Mouse (Mus musculus) MEL (cell line): ENCODE results near the gene Zmiz1. TPM values are rescaled to one million over a fixed set of nuclear protein-coding genes. Genes with fewer than 3 reads are reported as not detected.

Experiments used
- DNase-seq: peaks from one replicate; pipeline ENCODE4 v3.0.0; 2011; ENCODE audit warnings: low read depth, low spot score
- H3K27ac ChIP-seq: 2 replicates; pipeline ENCODE4 v1.5.1; 2012; ENCODE audit warnings: low read depth, mild to moderate bottlenecking, control low read depth, low read length, moderate library complexity; ENCODE audit not compliant: control insufficient read depth
- H3K27me3 ChIP-seq, 2 experiments: fragments of 150-350 bp in 1 of 2; sonication (generic) in 1 of 2; 2 replicates each; pipeline ENCODE4 v1.6.1; 2012; ENCODE audit warnings: low read length in 2 of 2, mild to moderate bottlenecking in 2 of 2, improper control_type of control experiment in 1 of 2, moderate library complexity in 1 of 2; ENCODE audit not compliant: insufficient read depth in 2 of 2, control insufficient read depth in 1 of 2
- H3K36me3 ChIP-seq, 2 experiments: 2 replicates each; pipeline ENCODE4 v1.6.1; 2012 to 2014; ENCODE audit warnings: low read length in 2 of 2, improper control_type of control experiment in 1 of 2, inconsistent platforms in 1 of 2, mild to moderate bottlenecking in 1 of 2; ENCODE audit not compliant: insufficient read depth in 2 of 2, control insufficient read depth in 1 of 2
- H3K4me1 ChIP-seq, 2 experiments: fragments of 150-350 bp in 1 of 2; sonication (generic) in 1 of 2; 2 replicates each; pipeline ENCODE4 v1.6.1; 2012; ENCODE audit warnings: low read length in 2 of 2, improper control_type of control experiment in 1 of 2, mild to moderate bottlenecking in 1 of 2; ENCODE audit not compliant: insufficient read depth in 2 of 2, control insufficient read depth in 1 of 2
- H3K4me3 ChIP-seq, 2 experiments: fragments of 150-350 bp in 1 of 2; sonication (generic) in 1 of 2; 2 replicates each; pipeline ENCODE4 v1.5.1; 2012; ENCODE audit warnings: low read depth in 2 of 2, low read length in 2 of 2, mild to moderate bottlenecking in 2 of 2, moderate library complexity in 2 of 2, control low read depth in 1 of 2, improper control_type of control experiment in 1 of 2; ENCODE audit not compliant: control insufficient read depth in 1 of 2, insufficient read depth in 1 of 2
- H3K79me2 ChIP-seq: 2 replicates; pipeline ENCODE4 v1.6.1; 2012; ENCODE audit warnings: mild to moderate bottlenecking, low read length, moderate library complexity; ENCODE audit not compliant: control insufficient read depth, poor library complexity, insufficient read depth
- H3K9ac ChIP-seq: 2 replicates; pipeline ENCODE4 v1.6.1; 2012; ENCODE audit warnings: low read depth, mild to moderate bottlenecking, control low read depth, low read length, moderate library complexity; ENCODE audit not compliant: control insufficient read depth, poor library complexity, severe bottlenecking
- H3K9me3 ChIP-seq: fragments of 150-350 bp; sonication (generic); replicated peaks from 2 replicates; pipeline ENCODE4 v1.6.1; 2012; ENCODE audit warnings: mild to moderate bottlenecking, low read length, improper control_type of control experiment, moderate library complexity; ENCODE audit not compliant: insufficient read depth
- BHLHE40 ChIP-seq: IDR thresholded peaks from 2 replicates; pipeline ENCODE4 v1.6.1; 2012; ENCODE audit warnings: low read depth, mild to moderate bottlenecking, inconsistent platforms, low read length, improper control_type of control experiment, borderline replicate concordance
- CTCF ChIP-seq, 3 experiments: IDR thresholded peaks in 2 of 3; conservative IDR thresholded peaks in 1 of 3; 2 replicates each; pipeline ENCODE4 v1.5.1; 2011 to 2012; ENCODE audit warnings: low read length in 3 of 3, low read depth in 2 of 3, mild to moderate bottlenecking in 2 of 3, improper control_type of control experiment in 1 of 3, inconsistent platforms in 1 of 3, mixed read lengths in 1 of 3, moderate library complexity in 1 of 3; ENCODE audit not compliant: control insufficient read depth in 1 of 3, insufficient read depth in 1 of 3, poor library complexity in 1 of 3, severe bottlenecking in 1 of 3
- ETS1 ChIP-seq: IDR thresholded peaks from 2 replicates; pipeline ENCODE4 v1.6.1; 2012; ENCODE audit warnings: low read depth, mild to moderate bottlenecking, inconsistent platforms, low read length, improper control_type of control experiment, moderate library complexity
- HCFC1 ChIP-seq: IDR thresholded peaks from 2 replicates; pipeline ENCODE4 v1.6.1; 2012; ENCODE audit warnings: low read depth, mild to moderate bottlenecking, inconsistent platforms, low read length, improper control_type of control experiment, moderate library complexity
- KAT2A ChIP-seq: conservative IDR thresholded peaks from 2 replicates; pipeline ENCODE4 v1.6.1; 2012; ENCODE audit warnings: low read depth, low read length, improper control_type of control experiment, inconsistent platforms
- MAFK ChIP-seq: IDR thresholded peaks from 2 replicates; pipeline ENCODE4 v1.6.1; 2011; ENCODE audit warnings: low read depth, mild to moderate bottlenecking, low read length, improper control_type of control experiment, borderline replicate concordance
- MAX ChIP-seq: IDR thresholded peaks from 2 replicates; pipeline ENCODE4 v1.6.1; 2011; ENCODE audit warnings: low read length, improper control_type of control experiment
- MXI1 ChIP-seq: IDR thresholded peaks from 2 replicates; pipeline ENCODE4 v1.6.1; 2011; ENCODE audit warnings: mild to moderate bottlenecking, low read depth, low read length, improper control_type of control experiment
- MYB ChIP-seq: IDR thresholded peaks from 2 replicates; pipeline ENCODE4 v1.6.1; 2011; ENCODE audit warnings: mild to moderate bottlenecking, low read depth, low read length, improper control_type of control experiment
- NRF1 ChIP-seq: IDR thresholded peaks from 2 replicates; pipeline ENCODE4 v1.6.1; 2014; ENCODE audit warnings: low read depth, mild to moderate bottlenecking, inconsistent platforms, low read length, improper control_type of control experiment, moderate library complexity; ENCODE audit not compliant: poor library complexity, insufficient read depth, severe bottlenecking
- POLR2A ChIP-seq, 2 experiments: IDR thresholded peaks; 2 replicates each; pipeline ENCODE4 v1.6.1; 2011 to 2012; ENCODE audit warnings: low read length in 2 of 2, mild to moderate bottlenecking in 2 of 2, control low read depth in 1 of 2, improper control_type of control experiment in 1 of 2, low read depth in 1 of 2, moderate library complexity in 1 of 2; ENCODE audit not compliant: control insufficient read depth in 1 of 2, insufficient read depth in 1 of 2, poor library complexity in 1 of 2
- RAD21 ChIP-seq: IDR thresholded peaks from 2 replicates; pipeline ENCODE4 v1.6.1; 2011; ENCODE audit warnings: mild to moderate bottlenecking, low read depth, low read length, improper control_type of control experiment
- SIN3A ChIP-seq: IDR thresholded peaks from 2 replicates; pipeline ENCODE4 v1.6.1; 2012; ENCODE audit warnings: low read length, improper control_type of control experiment, inconsistent platforms
- TCF12 ChIP-seq: IDR thresholded peaks from 2 replicates; pipeline ENCODE4 v1.6.1; 2014; ENCODE audit warnings: low read depth, mild to moderate bottlenecking, inconsistent platforms, low read length, improper control_type of control experiment, moderate library complexity
- UBTF ChIP-seq: IDR thresholded peaks from 2 replicates; pipeline ENCODE4 v1.6.1; 2012; ENCODE audit warnings: low read depth, mild to moderate bottlenecking, inconsistent platforms, low read length, improper control_type of control experiment, moderate library complexity, borderline replicate concordance; ENCODE audit not compliant: insufficient read depth
- USF1 ChIP-seq: IDR thresholded peaks from 2 replicates; pipeline ENCODE4 v1.6.1; 2014; ENCODE audit warnings: low read depth, mild to moderate bottlenecking, inconsistent platforms, low read length, improper control_type of control experiment, moderate library complexity
- ZC3H11A ChIP-seq: IDR thresholded peaks from 2 replicates; pipeline ENCODE4 v1.6.1; 2012; ENCODE audit warnings: low read depth, mild to moderate bottlenecking, inconsistent platforms, low read length, improper control_type of control experiment
- ZNF384 ChIP-seq: IDR thresholded peaks from 2 replicates; pipeline ENCODE4 v1.6.1; 2012; ENCODE audit warnings: low read depth, mild to moderate bottlenecking, inconsistent platforms, low read length, improper control_type of control experiment
- polyA plus RNA-seq, 2 experiments: library from polyadenylated mRNA; stranded (reverse) in 1 of 2; unstranded in 1 of 2; fragments of >175 nt in 1 of 2; fragments of >200 nt in 1 of 2; gene quantifications; 2 replicates each; pipeline versions ENCODE4 v1.2.1 to v1.2.4; 2012; ENCODE audit warnings: low replicate concordance in 2 of 2, low read depth in 1 of 2; ENCODE audit not compliant: insufficient read length in 2 of 2, insufficient read depth in 1 of 2, missing spikeins in 1 of 2
- total RNA-seq: library from RNA; depleted of rRNA; stranded (reverse); fragments of 300-350 nt; gene quantifications from 2 replicates; pipeline ENCODE4 v1.2.3, GENCODE M21; 2012

Gene Zmiz1
- total and polyA plus RNA-seq, 3 experiments, result 2.7 to 19.9 TPM; not detected in 1

GRCm38 (mm10) chr14:25574047-25574870 lies 115.3 kb downstream of the Zmiz1 start:
- TF ChIP-seq MAFK, result no peak
- TF ChIP-seq ZC3H11A, result no peak
- no peak for TF ChIP-seq NRF1
- no peak for TF ChIP-seq MYB
- TF ChIP-seq BHLHE40, result no peak
- TF ChIP-seq TCF12, result no peak
- TF ChIP-seq POLR2A (IDR thresholded peaks at IDR 0.05; ENCODE audit: control insufficient read depth in 1 of 2, insufficient read depth in 1 of 2, low read depth in 1 of 2, low read length in 2 of 2, poor library complexity in 1 of 2), result no peak
- no peak for TF ChIP-seq SIN3A
- TF ChIP-seq UBTF, result no peak
- no peak for TF ChIP-seq CTCF (IDR thresholded peaks at IDR 0.05 in 2 of 3, conservative IDR thresholded peaks at IDR 0.05 in 1 of 3; ENCODE audit: control insufficient read depth in 1 of 3, insufficient read depth in 1 of 3, low read depth in 2 of 3, low read length in 3 of 3, poor library complexity in 1 of 3, severe bottlenecking in 1 of 3)
- TF ChIP-seq KAT2A, result no peak
- TF ChIP-seq MXI1, result no peak
- TF ChIP-seq ETS1, result no peak
- no peak for TF ChIP-seq MAX
- TF ChIP-seq RAD21, result no peak
- no peak for TF ChIP-seq HCFC1
- no peak for TF ChIP-seq USF1
- H3K4me3 ChIP-seq, result no peak overlapping the region
- H3K27me3 ChIP-seq, result no peaks in the 10 kb centered on the region
- H3K9me3 ChIP-seq, result no peaks in the 10 kb centered on the region
- no peaks in the 10 kb centered on the region; a peak in 1 of 4 replicates for H3K36me3 ChIP-seq
- no peak for DNase-seq
- H3K9ac ChIP-seq, result no peak overlapping the region
- no peaks in the 10 kb centered on the region for H3K4me1 ChIP-seq
- H3K79me2 ChIP-seq, result no peaks in the 10 kb centered on the region
- no peak overlapping the region for H3K27ac ChIP-seq

- no peaks in the 10 kb centered on the region; a peak in 1 of 4 replicates for H3K36me3 ChIP-seq
- H3K79me2 ChIP-seq, result no peaks in the 10 kb centered on the region
- no peak for TF ChIP-seq ZNF384
- TF ChIP-seq, all 39 proteins: peak for 0
- Histone ChIP-seq H3K4me1 (no peaks in the 10 kb centered on the region), H3K4me3 (no peak overlapping the region), H3K9ac (no peak overlapping the region), H3K27ac (no peak overlapping the region), H3K27me3 (no peaks in the 10 kb centered on the region), H3K9me3 (no peaks in the 10 kb centered on the region)
- DNase-seq, result no peak
Measured at GRCm38 (mm10) chr14:25576642-25577041, 117.7 kb downstream of the Zmiz1 start.
